7 mouse cellular contexts compared by ENCODE assay signal in the genomic region with DNA sequence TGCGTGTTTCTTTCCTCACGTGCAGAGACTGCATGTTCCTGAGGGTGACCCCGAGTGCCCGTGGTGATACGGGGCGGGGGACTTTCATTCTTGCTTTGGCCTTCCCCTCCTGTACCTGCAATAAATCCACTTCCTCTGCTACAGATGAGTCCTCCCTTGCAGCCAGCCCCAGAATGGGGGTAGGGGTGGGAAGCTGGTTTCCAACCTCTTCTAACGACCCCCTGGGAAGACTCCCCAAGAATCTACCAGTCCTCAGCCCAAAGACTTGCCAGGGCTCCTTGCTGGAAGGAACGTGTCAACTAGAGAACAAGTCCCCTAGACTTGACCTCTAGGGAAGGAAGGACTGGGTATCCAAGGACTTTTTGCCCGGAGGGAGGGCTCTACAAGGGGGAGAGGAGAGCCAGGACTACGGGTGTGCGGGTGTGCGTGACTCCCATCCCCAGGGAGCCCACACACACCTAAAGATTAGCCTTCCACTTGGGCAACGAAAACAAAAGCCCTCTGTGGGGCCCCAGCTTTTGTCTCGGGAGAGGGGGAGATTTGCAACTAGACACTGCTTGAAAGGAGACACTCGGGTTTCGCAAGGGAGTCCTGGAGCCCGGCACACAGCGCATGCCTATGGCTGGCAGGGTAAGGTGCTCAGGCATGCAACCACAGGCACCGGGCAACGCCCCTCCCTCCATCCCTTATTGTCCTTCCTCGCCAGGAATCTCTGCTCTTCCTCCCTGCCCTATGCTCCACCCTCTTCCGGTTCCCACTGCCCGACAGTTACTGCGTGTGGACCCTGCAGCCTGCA. TPM values are rescaled to one million over a fixed set of nuclear protein-coding genes. Genes with fewer than 3 reads are reported as not detected.
A peak's percentile ranks its signal among the peaks of the same experiment; 100 is the strongest.
DNase-seq lines count a peak whose midpoint lies in the region; ATAC-seq and TF ChIP-seq lines count a peak whose summit lies in the region.

No protein-coding gene starts in this region.

- TF ChIP-seq CTCF in lung, postnatal 0 days (IDR thresholded peaks at IDR 0.05): no peak
- no peak for TF ChIP-seq CTCF in stomach, postnatal 0 days (IDR thresholded peaks at IDR 0.05; ENCODE audit: low read depth)

- in situ Hi-C loops in ES-E14 (cut with MboI; ENCODE audit: low sequenced_read_pairs in 2 of 2, unreplicated experiment in 2 of 2): no loop called here

- under 1% methylated on average over 24 of the region's 24 CpGs for WGBS in intestine, embryonic 14.5 days
- WGBS in lung, postnatal 0 days: 2% methylated on average over 24 of the region's 24 CpGs
- 2% methylated on average over 24 of the region's 24 CpGs for WGBS in stomach, postnatal 0 days

- peaks cover 6 to 18% of the 10 kb centered on the region in 2 experiments; a peak in 3 of 4 replicates for H3K4me1 ChIP-seq in ES-E14 (ENCODE audit: control insufficient read depth in 2 of 2, insufficient read depth in 2 of 2, low read length in 2 of 2, poor library complexity in 1 of 2)
- H3K4me1 ChIP-seq in intestine, embryonic 14.5 days (replicated peaks; ENCODE audit: control insufficient read depth, insufficient read depth, low read length): peaks cover 12% of the 10 kb centered on the region
- H3K4me1 ChIP-seq in lung, postnatal 0 days (ENCODE audit: insufficient read depth, low read depth, low read length): peaks cover 16% of the 10 kb centered on the region
- 0 out of 2 replicates have a peak, but pooled peaks cover 3% of the 10 kb centered on the region for H3K4me1 ChIP-seq in stomach, postnatal 0 days (replicated peaks; ENCODE audit: control insufficient read depth, insufficient read depth)

- H3K27ac ChIP-seq in ES-E14 (ENCODE audit: insufficient read depth, low read depth, low read length, poor library complexity, severe bottlenecking): no peak overlapping the region
- no peak overlapping the region for H3K27ac ChIP-seq in intestine, embryonic 14.5 days (ENCODE audit: low read depth)
- H3K27ac ChIP-seq in lung, postnatal 0 days (ENCODE audit: low read length): no peak overlapping the region; the same call in 1 of the 2 replicates
- no peak overlapping the region for H3K27ac ChIP-seq in stomach, postnatal 0 days (replicated peaks)

- peak overlapping the region; percentile 47 to 65 for H3K4me3 ChIP-seq in ES-E14 (ENCODE audit: insufficient read depth in 1 of 2, low read depth in 1 of 2, low read length in 2 of 2, poor library complexity in 1 of 2, severe bottlenecking in 1 of 2)
- peak overlapping the region; percentile 23 for H3K4me3 ChIP-seq in intestine, embryonic 14.5 days (ENCODE audit: low read depth, low read length)
- H3K4me3 ChIP-seq in lung, postnatal 0 days (ENCODE audit: low read depth, low read length): peak overlapping the region; percentile 28; the same call in 1 of the 2 replicates
- peak overlapping the region; percentile 31; the same call in 1 of the 2 replicates for H3K4me3 ChIP-seq in stomach, postnatal 0 days (ENCODE audit: low read depth, low read length)

- H3K4me2 ChIP-seq in intestine, embryonic 14.5 days (ENCODE audit: low read length): peak overlapping the region; percentile 41
- H3K4me2 ChIP-seq in lung, postnatal 0 days (replicated peaks; ENCODE audit: low read depth, low read length): peak overlapping the region; percentile 53
- peak overlapping the region; percentile 46 for H3K4me2 ChIP-seq in stomach, postnatal 0 days (replicated peaks; ENCODE audit: low read depth)

- H3K27me3 ChIP-seq in intestine, embryonic 14.5 days (replicated peaks; ENCODE audit: control insufficient read depth, insufficient read depth, low read length): peaks cover 98% of the 10 kb centered on the region
- H3K27me3 ChIP-seq in lung, postnatal 0 days (replicated peaks; ENCODE audit: insufficient read depth, low read length): peaks cover 50% of the 10 kb centered on the region
- H3K27me3 ChIP-seq in stomach, postnatal 0 days (ENCODE audit: control insufficient read depth, insufficient read depth, low read length): peaks cover 27% of the 10 kb centered on the region

- no peaks in the 10 kb centered on the region for H3K36me3 ChIP-seq in ES-E14 (ENCODE audit: control insufficient read depth, insufficient read depth, low read length, poor library complexity, severe bottlenecking)
- H3K36me3 ChIP-seq in intestine, embryonic 14.5 days (ENCODE audit: control insufficient read depth, insufficient read depth, low read length): no peaks in the 10 kb centered on the region
- no peaks in the 10 kb centered on the region for H3K36me3 ChIP-seq in lung, postnatal 0 days (ENCODE audit: insufficient read depth, low read length)
- H3K36me3 ChIP-seq in stomach, postnatal 0 days (ENCODE audit: control insufficient read depth, insufficient read depth, low read length): no peaks in the 10 kb centered on the region

- DNase-seq in ES-E14 (ENCODE audit: low read depth, low spot score): peak; percentile 55
- DNase-seq in intestine, embryonic 14.5 days (ENCODE audit: low spot score): no peak
- peak; percentile 78 for DNase-seq in lung, postnatal 0 days (ENCODE audit: low spot score)
- DNase-seq in stomach, postnatal 0 days (ENCODE audit: low spot score): peak; percentile 35
- no peak for DNase-seq in testis, postnatal 14 days (ENCODE audit: low spot score)

- no peak for TF ChIP-seq EP300 in lung, postnatal 0 days (IDR thresholded peaks at IDR 0.05)
- TF ChIP-seq EP300 in stomach, postnatal 0 days (optimal IDR thresholded peaks at IDR 0.05): no peak

- H3K9ac ChIP-seq in ES-E14 (ENCODE audit: insufficient read depth, low read depth, low read length, poor library complexity, severe bottlenecking): peak overlapping the region; percentile 40; the same call in 1 of the 2 replicates
- no peak overlapping the region for H3K9ac ChIP-seq in intestine, embryonic 14.5 days (ENCODE audit: low read length)
- H3K9ac ChIP-seq in lung, postnatal 0 days (replicated peaks; ENCODE audit: low read depth): 0 out of 2 replicates have a peak overlapping the region, but pooled peaks have one; percentile 19
- H3K9ac ChIP-seq in stomach, postnatal 0 days (ENCODE audit: low read length): no peak overlapping the region

- ATAC-seq in common myeloid progenitor, adult 5-6 weeks (replicated peaks; ENCODE audit: low read depth, poor library complexity, severe bottlenecking): peak; percentile 12; the same call in 1 of the 2 replicates
- 0 out of 2 replicates have a peak, but pooled peaks have one; percentile 37 for ATAC-seq in intestine, embryonic 14.5 days (replicated peaks; ENCODE audit: low FRiP score, low TSS enrichment, low read depth)
- peak; percentile 69 for ATAC-seq in lung, postnatal 0 days
- peak; percentile 36; the same call in 1 of the 2 replicates for ATAC-seq in stomach, postnatal 0 days (ENCODE audit: low FRiP score, low TSS enrichment)
- ATAC-seq in megakaryocyte-erythroid progenitor cell, adult 5-6 weeks (replicated peaks; ENCODE audit: low FRiP score, low TSS enrichment, poor library complexity, severe bottlenecking): no peak

- H3K9me3 ChIP-seq in ES-E14 (ENCODE audit: control insufficient read depth, insufficient read depth, low read depth, low read length): no peaks in the 10 kb centered on the region
- H3K9me3 ChIP-seq in intestine, embryonic 14.5 days (ENCODE audit: control insufficient read depth, low read length): no peaks in the 10 kb centered on the region
- H3K9me3 ChIP-seq in lung, postnatal 0 days (ENCODE audit: low read length): no peaks in the 10 kb centered on the region
- no peaks in the 10 kb centered on the region for H3K9me3 ChIP-seq in stomach, postnatal 0 days (ENCODE audit: control insufficient read depth, low read length)

TF ChIP-seq in ES-E14, 5 proteins besides CTCF, POLR2A, EP300 and RAD21 (continues in another document):
- TF ChIP-seq MAFK (IDR thresholded peaks at IDR 0.05; ENCODE audit: insufficient read depth, low read depth, low read length) (no peak), ZNF384 (IDR thresholded peaks at IDR 0.05; ENCODE audit: low read depth, low read length) (no peak), ZC3H11A (IDR thresholded peaks at IDR 0.05; ENCODE audit: borderline replicate concordance, low read depth, low read length) (no peak), CHD2 (IDR thresholded peaks at IDR 0.05; ENCODE audit: low read depth, low read length) (no peak)

RNA-seq across cellular contexts. Expression of gene Aqp2, which starts 5.8 kb away (rescaled TPM):
- not detected in 2 replicates for total RNA-seq in ES-E14 (2012; rRNA removed)
- not detected in 2 replicates for total RNA-seq in common myeloid progenitor, adult 5-6 weeks (2017)
- polyA plus RNA-seq in intestine, embryonic 14.5 days (2014; fragmentation: Nextera tagmentation; extraction: Ambion mirVana): not detected in 2 replicates
- polyA plus RNA-seq in lung, postnatal 0 days (2015; fragmentation: Nextera tagmentation; extraction: Ambion mirVana): not detected in 2 replicates
- polyA plus RNA-seq in stomach, postnatal 0 days (2015; fragmentation: Nextera tagmentation; extraction: Ambion mirVana): not detected in 2 replicates
- total RNA-seq in megakaryocyte-erythroid progenitor cell, adult 5-6 weeks (2014; fragmentation: Nextera tagmentation): not detected in 2 replicates
- total RNA-seq in megakaryocyte-erythroid progenitor cell, adult 5-6 weeks (2017): not detected in 2 replicates

RNA-seq across cellular contexts. Expression of gene Aqp5, which starts 6.0 kb away (rescaled TPM):
- 1.6 and 2.9 TPM in 2 replicates for total RNA-seq in ES-E14 (2012; rRNA removed)
- not detected in 2 replicates for total RNA-seq in common myeloid progenitor, adult 5-6 weeks (2017)
- polyA plus RNA-seq in intestine, embryonic 14.5 days (2014; fragmentation: Nextera tagmentation; extraction: Ambion mirVana): 0.16 and 0.30 TPM in 2 replicates
- 551 and 593 TPM in 2 replicates for polyA plus RNA-seq in lung, postnatal 0 days (2015; fragmentation: Nextera tagmentation; extraction: Ambion mirVana)
- 0.72 and 1.9 TPM in 2 replicates for polyA plus RNA-seq in stomach, postnatal 0 days (2015; fragmentation: Nextera tagmentation; extraction: Ambion mirVana)
- not detected in 2 replicates for total RNA-seq in megakaryocyte-erythroid progenitor cell, adult 5-6 weeks (2014; fragmentation: Nextera tagmentation)
- not detected in 2 replicates for total RNA-seq in megakaryocyte-erythroid progenitor cell, adult 5-6 weeks (2017)

RNA-seq across cellular contexts. Expression of gene Aqp6, which starts 16.6 kb away (rescaled TPM):
- 0.36 and 0.69 TPM in 2 replicates for total RNA-seq in ES-E14 (2012; rRNA removed)
- not detected in 2 replicates for total RNA-seq in common myeloid progenitor, adult 5-6 weeks (2017)
- not detected in 2 replicates for polyA plus RNA-seq in intestine, embryonic 14.5 days (2014; fragmentation: Nextera tagmentation; extraction: Ambion mirVana)
- polyA plus RNA-seq in lung, postnatal 0 days (2015; fragmentation: Nextera tagmentation; extraction: Ambion mirVana): not detected in 2 replicates
- polyA plus RNA-seq in stomach, postnatal 0 days (2015; fragmentation: Nextera tagmentation; extraction: Ambion mirVana): not detected in 2 replicates
- total RNA-seq in megakaryocyte-erythroid progenitor cell, adult 5-6 weeks (2014; fragmentation: Nextera tagmentation): not detected in 2 replicates
- not detected in 2 replicates for total RNA-seq in megakaryocyte-erythroid progenitor cell, adult 5-6 weeks (2017)

RNA-seq across cellular contexts. Expression of gene Faim2, which starts 56.6 kb away (rescaled TPM):
- 0.69 and 0.89 TPM in 2 replicates for total RNA-seq in ES-E14 (2012; rRNA removed)
- not detected in 2 replicates for total RNA-seq in common myeloid progenitor, adult 5-6 weeks (2017)
- polyA plus RNA-seq in intestine, embryonic 14.5 days (2014; fragmentation: Nextera tagmentation; extraction: Ambion mirVana): 0.41 and 0.42 TPM in 2 replicates
- polyA plus RNA-seq in lung, postnatal 0 days (2015; fragmentation: Nextera tagmentation; extraction: Ambion mirVana): 0.81 and 0.95 TPM in 2 replicates
- 0.62 and 0.81 TPM in 2 replicates for polyA plus RNA-seq in stomach, postnatal 0 days (2015; fragmentation: Nextera tagmentation; extraction: Ambion mirVana)
- not detected in 2 replicates for total RNA-seq in megakaryocyte-erythroid progenitor cell, adult 5-6 weeks (2014; fragmentation: Nextera tagmentation)
- total RNA-seq in megakaryocyte-erythroid progenitor cell, adult 5-6 weeks (2017): not detected in 2 replicates

Comparison
In these comparisons a context has a peak if more than half of its experiments do, and no peak if none do; other contexts are left out.
1. DNase-seq: peak in ES-E14 (single experiment), lung, postnatal 0 days (single experiment) and stomach, postnatal 0 days (single experiment); none in intestine, embryonic 14.5 days (single experiment) and testis, postnatal 14 days (single experiment).
2. H3K9ac ChIP-seq: peak in ES-E14 (single experiment) and lung, postnatal 0 days (single experiment); none in intestine, embryonic 14.5 days (single experiment) and stomach, postnatal 0 days (single experiment).
3. Peak in every context shown above with its lines, with median percentiles within 50 percentile points of each other: H3K4me3 ChIP-seq and H3K4me2 ChIP-seq.